Mouse (Mus musculus) cerebellum, adult 9-11 months (tissue): ENCODE results near the gene Noc3l.

Source experiments
- DNase-seq: peaks from one replicate; pipeline ENCODE4 v3.0.0; 2022

Gene Noc3l

DNA sequence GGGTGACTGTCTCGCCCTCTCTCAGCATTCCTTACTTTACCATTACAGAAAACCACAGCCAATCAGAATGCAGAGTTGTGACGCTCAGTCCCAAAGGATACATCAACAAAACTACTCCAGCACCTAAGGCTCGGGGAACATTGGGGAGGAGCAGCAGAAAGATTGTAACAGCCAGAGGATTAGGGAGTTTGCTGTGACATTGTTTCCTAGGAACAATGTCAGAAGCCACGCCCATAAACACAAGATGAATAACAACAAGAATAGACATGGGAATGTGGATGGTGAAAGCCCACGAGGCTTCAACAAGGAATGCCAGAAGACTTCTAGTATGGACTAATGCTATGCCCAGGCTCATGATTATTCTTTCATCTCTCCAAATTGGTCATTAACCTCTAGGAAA lies 61.0 kb downstream of the Noc3l start:
- DNase-seq: no peak

DNA sequence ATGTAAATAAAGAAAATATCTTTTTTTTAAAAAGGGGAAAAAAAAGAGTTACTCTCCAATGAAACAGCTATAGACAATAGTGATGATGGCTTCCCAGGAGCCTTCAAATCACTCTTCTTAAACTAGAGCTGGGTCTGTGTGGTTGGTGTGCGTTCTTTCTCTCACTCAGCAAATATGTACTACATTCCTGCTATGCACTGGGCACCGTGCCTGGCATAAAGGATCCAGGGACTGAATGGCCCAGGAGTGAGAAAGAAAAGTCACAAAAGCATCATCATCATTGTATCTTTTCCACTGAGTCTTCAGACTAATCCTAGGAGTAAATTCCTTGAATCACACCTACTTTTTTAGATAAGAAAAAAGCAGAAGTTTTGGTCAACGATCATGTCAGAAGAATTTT lies 61.9 kb downstream of the Noc3l start:
- DNase-seq: no peak

DNA sequence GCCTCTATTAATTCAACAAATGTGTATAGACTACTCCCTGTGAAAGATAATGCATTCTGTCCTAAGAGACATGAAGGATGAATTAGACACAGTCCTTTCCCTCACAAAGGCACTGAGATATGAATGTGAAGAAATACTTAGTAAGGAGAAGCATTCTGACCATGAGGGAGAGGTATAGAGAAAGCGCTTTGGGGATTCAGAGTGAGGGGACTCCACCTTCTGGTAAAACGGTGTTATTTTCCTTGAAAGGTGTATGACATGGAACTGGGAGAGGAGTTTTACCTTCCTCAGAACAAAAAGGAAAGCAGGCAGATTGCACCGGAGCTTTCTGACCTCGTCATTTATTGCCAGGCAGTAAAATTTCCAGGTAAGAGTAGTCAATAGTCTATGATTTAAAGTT lies 68.8 kb downstream of the Noc3l start:
- DNase-seq: no peak

DNA sequence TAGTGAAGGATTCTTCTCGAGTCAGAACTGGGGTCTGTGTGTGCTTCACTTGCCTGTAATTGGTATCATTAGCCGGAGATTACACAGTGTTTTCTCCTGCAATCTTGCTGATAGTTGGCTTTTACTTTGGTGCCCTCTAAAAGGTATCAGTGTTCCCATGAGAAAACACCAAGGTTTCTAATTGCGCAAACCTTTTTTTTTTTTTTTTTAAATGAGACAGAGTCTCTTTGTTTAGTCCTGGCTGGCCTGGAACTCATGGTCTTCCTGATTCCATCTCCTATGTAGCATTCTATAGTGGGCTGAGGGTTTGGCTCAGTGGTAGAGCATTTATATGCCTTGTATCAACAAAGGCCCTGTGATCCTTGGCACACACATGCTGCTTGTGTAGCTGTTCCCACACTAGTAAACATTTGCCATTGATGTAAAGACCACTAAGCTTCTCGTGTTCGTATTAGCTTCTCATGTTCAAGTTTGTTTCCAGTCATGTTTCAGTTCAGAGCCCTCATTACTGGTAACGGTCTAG lies 72.5 kb downstream of the Noc3l start:
- no peak for DNase-seq

- no peak for DNase-seq
Observed at GRCm38 (mm10) chr19:38745810-38746491, 73.1 kb downstream of the Noc3l start.

DNA sequence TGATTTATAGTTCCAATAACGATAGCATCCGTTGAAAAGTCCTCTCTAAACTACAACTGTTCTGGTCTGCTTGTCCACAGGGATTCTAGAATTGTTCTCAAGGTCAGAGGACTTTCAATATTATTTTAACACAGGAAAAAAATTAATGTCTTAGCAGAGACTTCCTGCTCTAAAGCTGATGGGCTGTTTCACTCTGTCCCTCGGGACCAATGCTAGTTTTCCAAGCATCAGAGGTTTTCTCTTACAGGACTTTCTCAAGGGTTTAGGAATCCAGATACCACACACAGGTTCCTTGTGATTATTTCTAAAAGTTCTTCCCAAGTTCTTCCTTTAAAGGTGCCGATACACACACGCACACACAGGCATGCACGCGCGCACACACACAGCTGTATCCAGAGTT lies 74.5 kb downstream of the Noc3l start:
- DNase-seq: no peak
